Mouse (Mus musculus): ENCODE measurements around the gene Parp3.

Gene Parp3

GRCm38 (mm10) chr9:106456325-106457162 is 20.2 kb downstream of the Parp3 start:
- no peak for DNase-seq

DNA sequence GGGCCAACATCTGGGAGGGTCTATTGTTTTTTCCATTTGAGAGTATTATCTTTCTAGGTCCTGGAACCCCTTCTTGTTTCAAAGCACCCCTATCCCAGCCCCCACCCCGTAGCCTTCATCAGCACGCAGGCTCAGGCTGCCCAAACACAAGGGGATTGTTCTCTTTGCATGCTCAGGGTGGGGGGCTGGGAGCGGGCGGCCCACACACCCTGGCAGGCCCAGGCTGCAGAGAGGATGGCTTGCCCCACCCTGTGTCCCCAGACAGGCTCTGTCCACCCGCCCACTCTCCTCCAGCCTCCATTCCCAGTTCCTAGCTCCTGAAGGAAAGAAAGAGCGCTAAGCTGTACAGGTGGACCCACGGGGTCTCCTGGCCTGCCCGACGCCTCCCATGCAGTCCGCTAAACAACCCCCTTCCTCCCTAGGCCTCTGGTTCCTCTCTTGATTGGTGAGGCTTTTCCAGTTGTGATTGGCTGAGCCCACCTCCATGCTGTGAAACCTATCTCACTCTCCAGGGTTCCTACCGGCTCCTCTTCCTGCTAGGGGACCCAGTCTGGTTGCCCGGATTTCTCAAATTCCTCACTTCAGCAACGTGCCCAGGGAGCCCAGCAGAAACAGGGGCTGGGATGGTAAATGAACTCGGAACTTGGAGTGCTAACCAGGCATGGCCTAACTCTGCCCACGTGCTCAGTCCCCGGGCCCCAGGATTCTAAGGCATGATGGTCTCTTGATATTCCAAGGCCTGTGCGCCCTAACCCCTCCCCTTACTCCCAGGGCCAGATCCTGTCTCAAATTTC is 21.7 kb downstream of the Parp3 start:
- DNase-seq: peak; percentile 64

DNA sequence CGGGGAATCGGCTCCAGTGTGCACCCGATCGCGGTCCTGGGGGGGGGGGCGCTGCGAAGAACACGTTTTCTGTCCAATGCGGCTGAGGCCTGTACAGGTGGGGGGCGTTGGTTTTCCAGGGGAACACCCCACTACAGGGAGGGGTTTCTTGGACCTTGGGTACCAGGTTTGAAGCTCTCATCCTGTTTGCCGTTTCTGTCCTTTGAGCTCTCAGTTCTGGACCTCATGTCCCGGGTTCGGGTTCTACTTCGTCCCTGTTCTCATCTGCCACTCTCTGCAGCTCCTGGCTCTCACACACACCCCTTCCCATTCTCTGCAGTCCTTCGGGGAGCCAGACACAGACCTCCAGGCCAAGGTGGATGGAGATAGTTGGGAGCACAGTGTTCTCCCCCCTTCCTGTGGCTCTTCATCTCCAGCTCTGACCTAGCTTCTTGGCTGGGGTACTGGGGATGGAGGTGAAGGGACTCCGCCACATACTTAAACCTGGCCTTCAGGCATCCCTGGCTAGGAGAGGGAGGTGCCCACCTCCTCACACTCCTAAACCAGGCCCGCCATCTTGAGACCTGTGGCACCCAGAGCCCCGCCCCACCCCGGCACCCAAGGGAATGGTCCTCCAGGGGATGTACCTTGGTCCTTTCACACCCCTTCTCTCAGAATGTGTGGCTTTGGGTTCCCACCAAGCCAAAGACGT is 22.5 kb downstream of the Parp3 start:
- no peak for DNase-seq

GRCm38 (mm10) chr9:106453271-106454070 is 23.3 kb downstream of the Parp3 start, which contains the start of gene Pcbp4:
Pcbp4 (plus strand) TSS chr9:106453291.
- DNase-seq: no peak

DNA sequence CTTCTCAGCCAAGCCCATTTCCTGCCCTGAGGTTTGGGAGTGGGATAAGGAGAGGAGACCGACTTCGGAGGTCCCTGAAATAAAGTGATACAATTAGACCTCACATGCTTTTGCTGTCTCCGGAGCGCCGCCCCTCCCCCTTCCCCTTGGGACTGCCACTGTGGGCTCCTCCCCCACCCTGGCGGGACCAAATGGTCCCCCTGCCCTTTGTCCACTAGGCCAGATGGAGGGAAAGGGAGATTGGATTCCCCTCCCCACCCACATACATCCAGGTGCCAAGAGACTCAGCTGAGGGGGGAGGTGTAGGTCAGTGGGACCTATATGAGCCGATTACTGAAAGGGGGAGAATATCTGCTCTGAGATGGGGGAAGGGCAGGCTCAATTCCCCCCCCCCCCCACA is 23.9 kb downstream of the Parp3 start:
- no peak for DNase-seq

DNA sequence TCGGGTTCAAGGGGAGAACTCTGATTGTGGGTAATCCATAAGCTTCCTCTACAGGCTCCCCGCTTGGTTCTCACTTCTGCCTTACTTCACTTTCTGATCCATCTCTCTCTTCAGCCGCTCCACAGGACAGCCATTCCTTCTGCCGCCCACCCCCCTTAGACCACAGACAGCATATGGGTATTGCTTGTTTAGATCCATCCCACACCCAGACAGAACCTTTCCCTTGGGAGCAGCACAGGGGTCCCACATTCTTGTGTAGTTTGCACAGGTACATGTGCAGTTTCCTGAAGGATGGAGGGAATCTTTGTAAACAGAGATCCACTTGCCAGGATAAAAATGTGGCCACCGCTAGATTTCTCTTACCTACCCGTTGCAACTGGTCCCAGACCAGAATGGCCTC is 24.4 kb downstream of the Parp3 start:
- DNase-seq: no peak

GRCm38 (mm10) chr9:106451899-106452298 is 24.9 kb downstream of the Parp3 start:
- DNase-seq: no peak

DNA sequence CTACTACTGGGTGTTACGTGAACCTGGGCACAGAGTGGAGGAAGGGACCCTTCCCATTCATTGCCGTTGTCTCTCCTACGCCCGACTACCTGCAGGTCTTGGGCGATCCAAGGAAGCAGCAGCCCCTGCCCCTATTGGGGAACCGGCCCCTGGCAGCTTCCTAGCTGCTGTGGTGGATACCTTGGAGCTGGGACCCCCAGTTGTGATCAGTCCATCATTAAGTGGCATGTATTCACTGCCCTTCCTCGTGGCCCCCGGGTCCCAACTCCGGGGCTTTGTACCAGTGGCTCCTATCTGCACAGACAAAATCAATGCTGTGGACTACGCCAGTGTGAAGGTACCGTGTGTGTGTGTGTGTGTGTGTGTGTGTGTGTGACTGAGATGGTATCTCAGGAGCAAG is 25.5 kb downstream of the Parp3 start:
- no peak for DNase-seq

GRCm38 (mm10) chr9:106450661-106451060 is 26.1 kb downstream of the Parp3 start:
- DNase-seq: no peak

DNA sequence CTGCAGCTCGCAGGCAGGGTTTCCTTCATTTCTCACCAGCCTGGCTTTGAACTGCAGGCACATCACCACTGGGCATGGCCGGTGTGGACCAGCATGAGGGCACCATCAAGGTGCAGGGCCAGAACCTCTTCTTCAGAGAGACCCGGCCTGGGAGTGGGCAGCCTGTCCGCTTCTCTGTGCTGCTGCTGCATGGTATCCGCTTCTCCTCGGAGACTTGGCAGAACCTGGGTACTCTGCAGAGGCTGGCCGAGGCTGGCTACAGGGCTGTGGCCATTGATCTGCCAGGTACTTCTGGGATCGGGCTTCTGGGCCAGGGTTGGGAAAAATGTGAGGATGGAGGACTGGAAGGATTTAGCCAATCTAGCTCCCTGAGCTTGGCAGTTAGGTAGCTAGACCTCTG is 26.8 kb downstream of the Parp3 start:
- no peak for DNase-seq

- peak; percentile 81 for DNase-seq
These were observed 28.2 kb downstream of the Parp3 start for GRCm38 (mm10) chr9:106448498-106449031.

GRCm38 (mm10) chr9:106447951-106448350 is 28.8 kb downstream of the Parp3 start:
- no peak for DNase-seq

DNA sequence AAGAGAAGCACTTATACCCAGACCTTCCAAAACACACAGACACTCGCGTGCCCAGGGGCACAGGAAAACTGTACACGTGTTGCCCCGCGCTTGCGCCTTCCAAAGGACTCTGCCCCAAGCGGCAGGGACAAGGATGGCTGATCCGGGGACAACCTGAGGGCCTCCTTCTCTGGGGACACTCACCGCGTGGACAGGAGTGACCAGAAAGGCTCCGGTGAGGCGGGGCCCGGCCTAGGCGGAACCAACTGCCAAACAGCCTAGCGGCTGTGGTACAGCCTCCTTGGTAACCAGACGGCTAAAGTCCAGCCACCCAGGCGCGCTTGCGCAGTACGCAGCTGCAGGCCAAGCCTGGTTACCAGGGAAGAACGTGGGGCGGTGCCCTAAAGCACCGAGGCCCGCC is 29.4 kb downstream of the Parp3 start, which contains the start of the genes Abhd14b and Abhd14a:
Gene Abhd14b (plus strand): TSS at position 112 of the 400 bp plus-strand sequence.
Gene Abhd14a (minus strand): TSS at position 331 of the 400 bp plus-strand sequence.
- DNase-seq: peak; percentile 95

- no peak for DNase-seq
These were observed 31.9 kb downstream of the Parp3 start for GRCm38 (mm10) chr9:106444836-106445235.

GRCm38 (mm10) chr9:106442680-106443079 is 34.1 kb downstream of the Parp3 start:
- no peak for DNase-seq

- no peak for DNase-seq
These were observed 40.2 kb downstream of the Parp3 start for GRCm38 (mm10) chr9:106436566-106436965.

GRCm38 (mm10) chr9:106433389-106433788 is 43.4 kb downstream of the Parp3 start:
- DNase-seq: peak; percentile 63

DNA sequence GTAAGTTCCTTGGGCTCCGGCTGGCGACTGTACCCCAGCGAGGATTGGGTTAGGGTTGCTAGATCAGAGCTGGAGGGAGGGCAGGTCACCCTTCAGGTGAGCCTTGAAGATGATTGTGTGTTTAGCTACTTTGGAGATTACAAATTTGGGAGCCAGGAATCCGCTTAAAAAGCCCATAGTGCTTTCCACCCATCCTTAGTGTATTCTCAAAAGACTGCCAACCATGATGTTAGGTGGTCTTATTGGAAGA is 46.8 kb downstream of the Parp3 start:
- DNase-seq: no peak

DNA sequence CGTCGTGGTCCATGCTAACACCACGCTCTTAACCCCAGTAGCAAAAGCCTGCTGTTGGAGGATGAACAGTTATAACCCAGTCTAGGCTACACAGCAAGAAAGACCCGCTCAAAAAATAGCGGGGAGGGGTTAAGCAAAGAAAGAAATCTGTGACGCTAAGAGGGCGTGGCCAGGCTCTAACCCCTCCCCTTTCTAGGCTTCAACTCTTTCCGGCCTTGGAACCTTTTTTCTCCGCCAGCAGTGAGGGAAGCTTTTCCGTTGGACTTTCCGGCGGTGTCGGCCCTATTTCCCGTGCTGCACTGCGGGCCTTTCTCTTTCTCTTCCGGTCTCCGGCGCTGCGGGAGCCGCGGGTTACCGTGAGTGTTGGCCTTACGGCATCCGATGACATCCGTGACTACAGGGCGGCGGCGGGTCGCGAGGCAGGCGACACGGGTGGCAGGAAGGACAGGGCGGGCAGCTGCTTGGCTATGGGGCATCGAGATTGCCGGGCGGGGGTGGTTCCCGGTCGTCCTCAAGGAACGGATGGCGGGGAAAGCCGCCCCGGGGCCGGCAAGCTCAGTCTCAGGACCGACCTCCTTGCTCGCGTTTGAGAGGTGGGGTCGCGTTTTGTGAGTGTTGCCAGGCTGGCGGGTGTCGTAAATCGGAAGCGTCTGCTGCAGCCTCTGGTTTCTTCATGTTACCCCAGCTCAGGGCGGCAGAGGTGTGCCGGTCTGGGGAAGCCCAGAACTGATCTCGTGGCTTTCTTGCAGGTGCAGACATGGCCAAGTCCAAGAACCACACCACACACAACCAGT is 47.3 kb downstream of the Parp3 start, which contains the start of gene Rpl29:
Gene Rpl29 (plus strand): TSS at position 234 of the 794 bp plus-strand sequence.
- peak; percentile 95 for DNase-seq

- no peak for DNase-seq
These were observed 48.0 kb downstream of the Parp3 start for GRCm38 (mm10) chr9:106428719-106429220.

- DNase-seq: peak; percentile 89
These were observed 54.9 kb downstream of the Parp3 start for GRCm38 (mm10) chr9:106421865-106422160.
